Mouse (Mus musculus): ENCODE measurements around the gene Sema4d. TPM values are rescaled to one million over a fixed set of nuclear protein-coding genes. Genes with fewer than 3 reads are reported as not detected.

Sema4d gene
- total RNA-seq, 4 experiments from 2014 or later, result 79.8 to 99.9 (median 95.4) TPM

DNA sequence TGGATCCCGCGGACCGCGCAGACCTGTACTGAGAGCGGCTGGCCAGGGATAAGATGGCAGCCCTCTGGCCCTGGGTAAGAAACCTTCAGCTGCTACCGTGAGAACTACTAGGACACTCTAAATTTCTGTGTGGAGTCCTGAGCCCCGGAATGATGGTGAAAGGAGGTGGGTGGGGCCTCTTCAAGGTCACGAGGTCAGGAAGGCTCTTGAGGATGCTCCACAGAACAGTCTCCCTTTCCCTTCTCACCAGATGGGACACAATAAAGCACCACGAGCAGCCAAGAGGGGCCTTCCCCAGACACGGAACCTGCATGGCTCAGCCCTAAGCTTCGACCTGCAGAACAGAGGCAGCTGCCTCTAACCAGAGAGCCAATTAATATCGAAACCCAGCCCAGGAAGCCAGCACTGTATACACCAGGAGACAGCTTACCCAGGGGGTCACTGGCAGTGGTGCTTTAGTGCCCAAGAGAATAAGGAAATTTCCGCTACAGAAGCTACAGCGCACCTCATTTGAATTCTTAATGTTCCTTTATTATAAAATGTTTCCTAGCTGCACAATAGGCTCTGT is 61.4 kb downstream of the Sema4d start:
- DNase-seq (ENCODE audit: low spot score in 2 of 2), result no peak

DNA sequence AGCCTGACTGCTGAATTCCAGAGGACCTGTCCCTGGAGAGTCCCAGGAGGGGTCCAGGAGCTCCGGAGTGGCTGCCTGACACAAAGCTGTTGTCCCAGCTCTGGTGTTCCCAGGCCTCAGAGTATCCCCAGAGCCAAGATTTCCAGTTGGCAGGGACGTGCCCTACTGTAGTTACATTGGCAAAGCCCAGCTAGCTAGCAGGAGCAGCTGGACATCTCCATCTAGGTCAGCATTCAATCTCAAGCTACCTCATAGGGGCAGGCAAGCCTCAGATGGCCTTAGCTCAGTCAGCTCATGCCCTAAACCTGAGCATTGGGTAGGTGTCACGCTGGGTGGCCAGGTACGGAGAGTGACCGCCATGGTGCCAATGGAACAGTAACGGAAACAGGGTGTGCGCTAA is 62.1 kb downstream of the Sema4d start:
- no peak for DNase-seq (ENCODE audit: low spot score in 2 of 2)

DNA sequence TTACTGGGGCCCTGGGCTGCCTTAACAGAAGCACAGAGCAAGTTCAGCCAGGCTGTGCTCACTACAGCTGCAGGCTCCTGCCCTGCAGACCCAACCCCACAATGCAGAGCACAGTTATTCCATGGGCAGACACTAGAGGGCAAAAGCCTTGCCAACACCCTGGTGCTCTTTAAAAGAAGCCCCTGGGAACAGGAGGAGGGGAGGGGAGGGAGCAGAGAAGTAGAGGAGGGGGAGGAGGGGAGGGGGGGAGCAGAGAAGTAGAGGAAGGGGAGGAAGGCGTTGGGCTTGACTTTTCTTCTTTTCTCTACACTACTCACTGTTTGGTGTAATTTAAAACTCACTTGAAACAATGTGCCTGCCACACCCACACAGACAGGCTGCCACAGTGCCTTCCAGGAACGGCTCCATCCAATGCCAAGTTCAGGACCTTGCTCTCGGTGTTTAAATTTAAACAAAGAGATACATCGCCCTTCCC is 63.6 kb downstream of the Sema4d start:
- DNase-seq (ENCODE audit: low spot score in 2 of 2), result no peak

- DNase-seq (ENCODE audit: low spot score in 2 of 2), result no peak
Observed at GRCm38 (mm10) chr13:51727364-51727763, 66.2 kb downstream of the Sema4d start.

GRCm38 (mm10) chr13:51725926-51726574 is 67.5 kb downstream of the Sema4d start:
- DNase-seq (ENCODE audit: low spot score in 2 of 2), result no peak

DNA sequence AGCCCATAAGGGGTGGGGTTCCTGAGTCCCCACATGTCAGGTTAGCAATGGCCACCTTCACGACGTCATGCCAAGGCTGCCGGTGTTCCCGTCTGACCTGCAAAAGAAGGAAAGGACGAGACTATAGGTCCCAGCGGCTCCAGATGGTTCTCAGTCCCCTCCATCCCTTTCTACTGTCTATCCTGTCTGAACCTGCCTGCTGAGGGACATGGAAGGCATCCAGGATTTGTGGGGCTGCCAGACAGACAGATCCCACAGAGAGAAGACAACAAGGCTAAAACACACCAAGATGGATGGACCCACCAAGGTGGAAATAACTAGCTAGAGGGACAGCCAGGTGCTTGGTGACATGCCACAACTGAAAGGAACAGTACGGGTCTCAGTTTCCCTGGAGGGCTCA is 68.1 kb downstream of the Sema4d start:
- no peak for DNase-seq (ENCODE audit: low spot score in 2 of 2)

DNA sequence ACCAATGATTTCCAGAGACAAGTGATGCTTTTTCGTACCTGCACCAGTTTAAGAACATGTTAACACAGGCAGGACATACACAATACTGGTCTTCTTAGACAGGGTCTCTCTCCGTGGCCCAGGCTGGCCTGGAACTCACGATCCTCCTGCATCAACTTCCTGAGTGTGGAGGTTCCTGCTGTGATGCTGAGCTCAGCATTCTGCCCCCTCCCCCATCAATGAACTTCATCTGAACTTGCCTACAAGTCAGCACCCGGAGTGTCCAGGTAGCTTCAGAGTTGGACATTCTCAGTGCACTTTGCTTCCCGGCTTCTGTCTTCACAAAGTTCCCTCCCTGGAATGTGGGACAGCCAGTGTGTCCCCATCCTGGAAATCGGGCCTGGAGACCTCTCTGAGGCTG is 69.0 kb downstream of the Sema4d start:
- no peak for DNase-seq (ENCODE audit: low spot score in 2 of 2)

GRCm38 (mm10) chr13:51723114-51723513 is 70.4 kb downstream of the Sema4d start:
- no peak for DNase-seq (ENCODE audit: low spot score in 2 of 2)

GRCm38 (mm10) chr13:51720556-51720955 is 73.0 kb downstream of the Sema4d start:
- DNase-seq (ENCODE audit: low spot score in 2 of 2), result no peak

DNA sequence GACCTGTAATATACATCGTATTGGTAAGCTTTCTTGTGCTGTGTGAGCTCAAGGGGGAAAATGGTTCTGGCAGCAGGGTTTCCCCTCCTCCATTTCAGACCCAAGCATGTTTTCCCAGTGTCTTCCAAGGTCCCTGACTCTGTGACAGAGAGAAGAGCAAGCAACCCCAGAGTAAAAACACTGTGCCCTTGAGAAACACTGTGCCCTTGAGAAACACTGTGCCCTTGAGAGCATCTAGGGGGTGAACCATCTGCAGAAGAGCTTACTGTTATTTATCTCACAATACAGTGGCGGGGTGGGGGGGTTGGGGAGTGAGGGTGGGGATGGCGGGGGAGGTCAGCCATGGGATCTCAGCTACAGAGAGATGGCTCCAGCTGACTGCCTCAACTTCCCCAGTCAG is 74.3 kb downstream of the Sema4d start:
- no peak for DNase-seq (ENCODE audit: low spot score in 2 of 2)

DNA sequence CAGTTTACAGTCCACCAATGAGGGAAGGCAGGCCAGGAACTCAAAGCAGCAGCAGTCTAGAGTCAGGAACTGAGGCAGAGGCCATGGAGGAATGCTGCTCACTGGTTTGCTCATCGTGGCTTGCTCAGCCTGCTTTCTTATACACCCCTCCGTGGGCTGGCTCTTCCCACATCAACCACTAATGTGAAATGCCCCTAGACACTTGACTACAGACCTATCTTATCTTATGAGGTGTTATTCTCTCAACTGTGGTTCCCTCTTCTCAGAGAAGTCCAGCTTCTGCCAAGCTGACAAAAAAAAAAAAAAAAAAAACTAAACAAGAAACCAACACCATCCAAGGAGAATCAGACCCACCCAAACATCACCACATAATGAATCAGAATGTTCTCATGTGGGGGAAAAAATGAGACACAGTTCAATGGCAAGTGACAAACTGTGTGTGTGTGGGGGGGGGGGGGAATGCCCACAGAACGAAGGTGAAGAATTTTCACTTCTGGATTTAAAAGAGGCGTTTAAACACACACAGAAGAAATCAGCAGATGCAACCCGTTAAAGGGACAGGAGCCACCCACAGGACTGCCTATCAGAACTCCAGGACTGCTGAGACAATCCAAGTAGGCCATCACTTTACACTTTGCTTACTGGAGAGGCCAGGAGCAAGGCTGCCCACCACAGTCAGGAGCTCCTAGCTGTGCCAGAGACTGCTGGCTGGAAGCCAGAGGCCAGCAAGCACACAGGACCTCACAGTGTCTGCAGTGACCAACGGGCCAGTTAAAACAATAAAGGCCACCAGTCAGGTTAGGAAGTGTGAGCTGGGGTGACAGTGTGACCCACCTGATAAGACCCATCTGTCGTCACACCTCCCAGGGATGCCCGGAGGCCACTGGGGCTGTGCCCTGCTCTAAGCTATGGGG is 76.9 kb downstream of the Sema4d start:
- no peak for DNase-seq (ENCODE audit: low spot score in 2 of 2)

DNA sequence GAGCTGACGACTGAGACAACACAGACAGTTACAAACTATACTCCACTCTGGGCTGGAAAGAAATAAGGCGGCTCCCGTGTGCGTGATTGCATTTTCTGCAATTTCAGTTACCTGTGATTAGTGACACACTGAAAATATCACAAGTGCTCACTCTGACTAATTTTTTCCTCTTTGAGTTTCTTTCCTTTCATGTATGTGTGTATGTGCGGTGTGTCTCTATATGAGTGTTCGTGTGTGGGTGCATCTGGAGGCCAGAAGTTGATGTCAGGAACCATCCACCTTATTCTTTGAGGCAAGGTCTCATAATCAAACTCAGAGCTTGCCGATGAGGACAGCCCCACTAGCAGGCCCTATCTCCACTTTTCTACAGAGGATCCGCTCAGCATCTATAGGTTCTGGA is 81.5 kb downstream of the Sema4d start:
- no peak for DNase-seq (ENCODE audit: low spot score in 2 of 2)

DNA sequence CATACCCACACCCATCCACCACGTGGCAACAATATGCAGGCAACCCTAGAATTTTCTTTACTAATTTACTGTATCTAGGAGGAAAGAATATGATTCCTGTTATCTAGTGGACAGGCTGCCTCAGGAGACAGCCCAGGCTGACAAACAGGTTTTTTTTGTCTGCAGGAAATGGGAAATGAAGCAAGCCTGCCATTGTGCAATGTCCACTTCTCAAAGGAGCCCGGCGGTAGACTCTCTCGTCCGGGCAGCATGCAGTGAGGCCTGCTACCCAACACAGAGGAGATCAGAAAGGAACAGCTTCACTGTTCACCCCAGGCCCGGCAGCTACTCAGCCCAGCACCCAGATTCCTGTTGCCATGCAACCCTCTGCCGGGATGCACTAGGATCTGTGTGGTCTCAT is 82.8 kb downstream of the Sema4d start:
- DNase-seq (ENCODE audit: low spot score in 2 of 2), result no peak

GRCm38 (mm10) chr13:51705882-51706854 is 87.4 kb downstream of the Sema4d start:
- no peak for DNase-seq (ENCODE audit: low spot score in 2 of 2)

DNA sequence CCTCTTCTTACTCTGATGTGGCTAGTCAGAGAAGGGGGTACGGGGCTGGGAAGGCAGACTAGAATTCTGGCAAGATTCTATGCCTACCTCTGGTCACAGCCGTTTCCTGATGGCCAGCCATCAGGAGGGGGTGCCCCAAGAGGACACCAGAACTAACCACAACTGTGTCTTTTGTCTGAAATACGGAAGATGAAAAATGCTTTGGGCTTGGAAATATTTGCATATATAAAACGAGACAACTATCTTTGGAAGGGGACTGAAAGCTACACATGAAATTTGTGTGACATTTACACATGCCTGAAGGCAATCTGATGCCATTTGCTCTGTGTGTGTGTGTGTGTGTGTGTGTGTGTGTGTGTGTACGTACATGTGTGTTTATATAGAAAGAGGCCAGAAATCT is 89.7 kb downstream of the Sema4d start:
- DNase-seq (ENCODE audit: low spot score in 2 of 2), result no peak

DNA sequence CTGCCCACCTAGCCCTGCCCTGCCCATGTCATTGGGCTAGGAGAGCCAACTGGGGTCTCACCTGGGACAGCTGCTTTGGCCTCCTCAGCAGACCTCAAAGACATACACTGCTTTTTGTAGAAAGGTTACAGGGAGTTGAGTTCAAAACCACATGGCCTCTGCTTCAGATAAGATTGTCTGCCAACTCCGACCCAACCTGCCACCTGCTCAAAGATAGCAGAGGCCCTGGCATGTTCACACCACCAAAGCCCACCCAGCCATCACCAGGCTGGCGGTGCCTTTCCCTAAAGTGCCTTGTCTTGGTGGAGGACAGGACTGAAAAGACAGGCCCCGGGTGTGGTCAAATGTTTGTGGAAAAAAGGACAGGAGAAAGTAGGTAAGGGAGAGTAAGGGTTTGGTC is 95.2 kb downstream of the Sema4d start:
- no peak for DNase-seq (ENCODE audit: low spot score in 2 of 2)

DNA sequence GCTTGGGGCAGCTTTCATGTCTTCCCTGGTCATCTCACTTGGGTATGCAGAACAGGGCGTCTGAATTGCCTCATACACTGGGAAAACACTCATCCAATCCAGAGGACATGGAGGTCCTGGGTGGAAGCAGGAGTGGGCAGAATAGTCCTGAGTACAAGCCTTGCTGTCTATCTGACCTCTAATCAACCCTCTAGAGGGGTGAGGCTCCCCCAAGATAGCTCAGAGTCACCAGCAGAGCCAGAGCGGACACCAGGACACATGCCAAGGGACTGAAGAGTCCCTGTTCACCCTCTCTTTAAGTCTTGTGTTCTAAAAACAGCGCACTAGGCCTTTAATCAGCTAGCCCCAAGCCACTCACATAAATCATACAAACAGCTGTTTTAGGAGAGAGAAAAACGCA is 95.7 kb downstream of the Sema4d start:
- no peak for DNase-seq (ENCODE audit: low spot score in 2 of 2)

DNA sequence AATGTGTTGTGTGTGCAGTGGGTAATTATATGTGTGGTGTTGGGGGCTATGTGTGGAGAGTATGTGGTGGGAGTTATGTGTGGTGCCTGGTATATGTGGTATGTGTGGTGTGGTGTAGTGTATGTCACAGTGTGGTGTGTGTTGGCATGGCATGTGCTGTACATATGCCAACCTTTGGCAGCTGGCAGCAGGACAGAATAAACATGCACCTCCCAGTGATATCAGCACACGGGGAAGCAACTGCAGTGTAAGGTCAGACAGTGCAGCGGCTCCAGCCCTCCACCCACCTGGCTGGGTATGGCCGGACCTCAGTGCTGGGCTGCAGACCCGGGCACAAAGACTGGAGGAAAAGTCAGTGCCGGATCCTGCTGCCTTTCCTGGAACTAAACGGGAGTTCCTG is 96.1 kb downstream of the Sema4d start:
- DNase-seq (ENCODE audit: low spot score in 2 of 2), result no peak

DNA sequence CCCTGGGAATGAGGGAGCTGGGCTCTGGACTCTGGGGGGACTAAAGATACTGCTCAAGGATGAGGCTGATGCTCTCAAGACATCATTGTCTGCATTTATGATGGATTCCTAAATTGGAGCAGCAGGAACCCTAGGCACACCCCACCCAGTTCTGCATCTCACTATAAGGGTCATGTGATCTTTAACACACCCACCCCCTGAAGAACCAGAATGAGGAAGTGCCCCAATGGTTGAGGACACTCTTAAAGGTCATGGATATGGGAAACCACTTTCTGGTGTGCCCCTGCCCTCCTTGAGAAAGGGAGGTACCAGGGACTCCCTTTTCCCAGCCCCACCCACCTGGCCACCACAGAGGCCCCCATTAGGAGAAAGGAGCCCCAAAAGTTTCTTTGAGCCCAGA is 97.1 kb downstream of the Sema4d start:
- no peak for DNase-seq (ENCODE audit: low spot score in 2 of 2)

DNA sequence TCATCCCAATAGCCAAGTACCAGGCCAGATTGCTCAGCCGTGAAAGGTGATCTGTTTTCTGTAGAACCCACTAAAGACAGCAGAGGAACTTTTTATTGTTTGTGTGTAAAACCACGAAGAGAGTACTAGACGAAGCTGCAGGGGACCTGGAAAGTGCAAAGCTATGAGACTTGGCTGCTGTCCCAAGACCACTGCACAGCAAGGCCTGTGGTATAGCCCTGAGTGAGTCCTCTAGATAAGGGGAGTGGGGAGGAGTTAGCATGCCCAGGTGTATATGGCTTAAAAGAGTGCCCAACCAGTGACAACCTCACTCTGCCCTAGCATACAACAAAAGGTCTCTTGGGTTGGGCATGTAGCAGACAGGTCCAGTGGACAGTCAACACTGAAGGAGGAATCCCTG is 104.9 kb downstream of the Sema4d start:
- DNase-seq (ENCODE audit: low spot score in 2 of 2), result no peak

- DNase-seq (ENCODE audit: low spot score in 2 of 2), result no peak
Observed at GRCm38 (mm10) chr13:51686966-51687365, 106.6 kb downstream of the Sema4d start.
